Mouse (Mus musculus) frontal cortex, postnatal 36 days (tissue): ENCODE data around the gene Srsf6.
"Not testable (repeated sequence)": the region's sequence is repeated elsewhere in the genome, so short reads cannot be mapped to it uniquely, and the experiment has no call there.

Experiments
- DNase-seq, 2 experiments: peaks; one replicate each; pipeline ENCODE4 v3.0.0; 2022; ENCODE audit warnings: low spot score in 2 of 2

Gene Srsf6

GRCm38 (mm10) chr2:162931123-162931673 is at the start of gene Srsf6:
Srsf6 (plus strand) TSS chr2:162931528.
- DNase-seq, result peak; percentile 86 to 91

DNA sequence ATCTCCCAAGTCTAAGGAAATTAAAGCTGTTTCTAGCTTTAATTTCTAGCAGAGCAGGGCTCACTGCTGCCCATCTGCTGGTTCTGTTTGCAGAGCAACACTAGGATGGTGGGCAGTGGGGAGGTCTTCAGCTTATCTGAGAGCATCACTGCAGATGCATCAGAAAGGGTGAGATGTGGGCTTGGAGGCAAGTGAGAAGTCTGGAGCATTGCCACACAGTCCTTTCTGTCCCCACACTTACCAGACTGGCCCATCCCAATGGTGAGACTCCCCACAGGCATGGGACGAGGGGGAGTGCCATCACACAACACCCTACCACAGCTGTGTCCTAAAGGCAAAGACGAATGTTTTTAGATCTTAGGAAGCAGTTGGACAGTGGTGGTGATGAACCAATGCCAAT is 47.2 kb upstream of the Srsf6 start:
- DNase-seq, result no peak

DNA sequence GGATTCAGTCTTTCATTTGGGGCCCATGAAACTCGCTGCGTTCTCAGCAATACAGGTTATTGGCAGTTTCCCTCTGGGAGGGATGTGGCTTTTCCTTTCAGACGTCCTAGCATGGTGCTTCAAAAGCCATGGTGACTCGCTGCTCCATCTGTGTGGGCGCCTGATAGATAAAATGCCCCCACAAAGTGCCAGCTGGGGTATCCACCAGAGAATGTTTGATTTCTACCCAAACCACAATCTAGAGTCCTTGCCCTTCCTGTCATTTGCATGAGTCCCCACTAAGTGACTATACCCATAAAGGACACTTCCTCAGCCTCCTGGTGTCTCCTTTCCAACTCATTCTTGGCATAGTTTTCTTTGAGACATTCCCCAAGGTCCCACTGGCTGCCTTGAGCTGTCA is 44.2 kb upstream of the Srsf6 start:
- no peak for DNase-seq

DNA sequence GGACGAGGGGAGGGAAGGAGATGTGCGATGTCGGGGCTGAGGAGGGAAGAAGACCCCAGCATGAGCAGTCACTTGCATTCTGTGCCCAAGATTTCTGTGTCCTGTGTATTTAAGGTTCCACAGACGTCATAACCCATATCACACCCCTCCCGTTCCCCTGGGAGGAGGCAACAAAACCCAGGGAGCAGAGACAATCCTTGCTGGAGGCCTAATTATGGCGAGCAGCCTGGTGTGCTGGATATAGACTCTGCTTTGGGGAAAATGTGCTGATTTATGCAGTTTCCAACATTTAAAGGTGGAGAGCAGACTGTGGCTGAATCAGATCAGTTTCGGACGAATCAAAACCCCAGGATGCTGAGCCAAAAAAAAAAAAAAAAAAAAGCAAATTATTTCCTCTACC is 42.7 kb upstream of the Srsf6 start:
- DNase-seq, result peak; percentile 47 to 66

- DNase-seq, result peak in 1 of 2 experiments; percentile 50
Observed at GRCm38 (mm10) chr2:162889191-162889590, 42.1 kb upstream of the Srsf6 start.

DNA sequence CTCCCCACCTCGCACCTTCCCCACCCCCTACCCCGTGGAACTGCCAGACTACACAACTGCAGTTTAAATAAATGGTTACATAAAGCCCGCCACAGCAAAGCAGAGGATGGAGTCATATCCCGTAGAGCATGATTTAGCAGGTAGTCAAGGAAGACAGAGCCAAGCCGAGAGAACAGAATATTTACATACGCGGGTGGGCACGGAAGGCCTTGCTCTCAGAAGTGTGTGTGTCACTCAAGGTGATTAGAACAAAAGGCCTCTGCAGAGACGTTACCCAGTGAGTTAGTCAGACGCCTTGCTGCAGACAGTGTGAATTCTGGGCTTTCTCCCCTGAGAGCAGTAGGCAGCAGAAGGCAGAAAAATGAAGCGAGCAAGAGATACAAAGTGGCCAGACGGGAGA is 41.6 kb upstream of the Srsf6 start:
- peak in 1 of 2 experiments; percentile 32 for DNase-seq

- not testable (repeated sequence) for DNase-seq
Observed at GRCm38 (mm10) chr2:162892979-162893378, 38.3 kb upstream of the Srsf6 start.

DNA sequence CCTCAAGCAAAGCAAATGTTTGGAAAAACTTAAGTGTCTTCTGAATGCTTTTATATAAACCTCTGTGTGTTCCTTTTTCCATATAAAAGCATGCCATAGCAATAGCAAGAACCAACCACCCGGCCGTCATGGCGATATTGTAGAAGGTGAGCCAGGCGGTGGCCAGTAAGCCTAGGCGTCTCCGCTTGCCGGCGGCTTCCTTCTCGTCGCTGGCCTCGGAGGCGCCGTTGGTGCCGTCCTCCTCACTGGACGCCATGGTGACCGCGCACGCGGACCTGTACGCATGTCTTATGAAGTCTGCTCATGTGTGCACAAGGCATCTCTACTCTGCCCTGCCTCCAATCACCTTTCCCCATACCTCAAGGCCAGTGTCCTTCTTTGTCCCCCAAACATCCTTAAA is 32.1 kb upstream of the Srsf6 start:
- not testable (repeated sequence) for DNase-seq

- no peak for DNase-seq
Observed at GRCm38 (mm10) chr2:162899880-162900589, 31.3 kb upstream of the Srsf6 start.

GRCm38 (mm10) chr2:162900590-162900916 is 30.8 kb upstream of the Srsf6 start:
- DNase-seq, result no peak

DNA sequence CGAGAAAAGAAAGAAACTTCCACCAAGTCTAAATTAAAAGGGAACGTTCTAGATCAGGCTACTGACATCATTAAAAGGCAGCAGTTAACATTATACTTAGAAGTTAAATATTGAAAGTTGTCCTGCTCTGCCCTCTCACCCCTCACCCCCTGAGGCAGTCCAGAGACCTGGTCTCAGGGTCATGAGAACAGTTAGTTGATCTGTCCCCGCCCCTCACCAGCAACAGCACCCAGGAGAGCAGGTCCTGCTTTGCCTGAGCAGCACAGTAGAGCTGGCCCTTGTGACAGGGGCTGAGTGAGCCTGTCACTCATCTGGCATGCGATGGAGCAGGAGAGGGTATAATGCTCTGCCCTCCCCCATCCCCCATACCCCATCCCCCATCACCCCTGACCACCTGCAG is 25.4 kb upstream of the Srsf6 start:
- DNase-seq, result no peak

DNA sequence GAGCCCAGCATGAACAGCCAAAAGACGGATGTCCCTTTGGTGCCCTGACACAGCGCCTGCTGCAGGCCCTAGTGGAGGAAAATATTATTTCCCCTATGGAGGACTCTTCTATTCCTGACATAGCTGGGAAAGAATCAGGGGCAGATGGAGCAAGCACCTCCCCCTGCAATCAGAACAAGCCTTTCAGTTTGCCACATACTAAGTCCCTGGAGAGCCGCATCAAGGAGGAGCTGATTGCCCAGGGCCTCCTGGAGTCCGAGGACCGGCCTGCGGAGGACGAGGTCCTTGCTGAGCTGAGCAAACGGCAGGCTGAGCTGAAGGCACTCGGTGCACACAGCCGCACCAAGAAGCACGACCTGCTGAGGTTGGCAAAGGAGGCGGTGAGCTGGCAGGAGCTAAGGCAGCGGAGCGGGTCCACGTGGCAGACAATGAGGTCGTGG is 23.3 kb upstream of the Srsf6 start:
- no peak for DNase-seq

DNA sequence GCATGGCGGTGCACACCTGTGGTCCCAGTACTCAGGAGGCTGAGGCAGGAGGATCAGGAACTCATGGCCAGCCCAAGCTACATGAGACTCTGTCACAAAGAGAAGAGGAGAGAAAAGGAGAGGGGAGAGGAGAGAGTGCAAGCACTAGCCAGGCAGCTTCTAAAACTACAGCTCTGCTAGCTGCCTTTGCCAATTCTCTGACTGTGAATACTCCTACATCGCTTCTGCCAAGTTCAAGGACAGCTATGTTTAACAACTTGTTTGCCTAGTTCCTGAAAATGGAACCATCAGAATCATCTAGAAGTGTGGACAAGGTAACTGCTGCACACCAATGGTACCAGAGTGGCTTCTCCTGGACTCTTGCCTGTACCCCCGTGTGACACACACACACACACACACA is 17.3 kb upstream of the Srsf6 start:
- DNase-seq, result peak in 1 of 2 experiments; percentile 42

DNA sequence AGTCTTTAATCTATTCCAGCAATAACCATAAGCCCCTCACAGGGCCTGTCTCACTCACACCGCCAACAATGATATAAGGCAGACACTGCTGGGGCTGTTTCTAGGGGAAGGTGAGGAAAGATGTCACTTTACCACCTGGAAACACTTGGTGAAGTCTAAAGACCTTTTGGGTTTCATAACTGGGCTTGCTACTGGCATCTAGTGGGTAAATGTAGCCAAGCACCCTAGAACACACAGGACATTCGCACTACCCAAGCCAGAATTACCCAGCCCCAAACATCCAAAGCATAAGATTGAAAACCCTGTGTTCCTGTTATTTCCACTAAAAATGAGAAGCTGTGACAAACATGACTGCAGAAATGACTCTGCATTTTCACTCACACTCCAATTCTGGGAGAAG is 16.8 kb upstream of the Srsf6 start:
- DNase-seq, result peak; percentile 30 to 63

DNA sequence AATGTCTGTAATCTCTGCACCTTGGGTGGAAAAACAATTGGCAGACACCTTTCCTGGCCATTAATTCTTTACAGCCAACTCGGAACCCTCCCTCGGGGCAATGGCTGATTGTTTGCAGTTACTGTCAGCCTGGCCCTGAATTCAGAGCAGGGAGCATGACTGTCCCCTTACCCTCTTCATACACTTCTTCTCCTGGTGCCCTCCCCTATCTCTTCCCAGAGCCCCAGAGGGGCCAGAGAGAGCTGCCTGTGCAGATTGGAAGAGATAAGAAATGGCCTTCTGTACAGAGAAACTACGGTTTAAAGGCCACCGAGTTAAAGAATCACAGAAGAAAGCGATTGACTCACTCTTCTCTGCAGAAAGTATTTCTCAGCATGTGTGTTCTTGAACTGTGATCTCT is 11.4 kb upstream of the Srsf6 start:
- DNase-seq, result no peak

DNA sequence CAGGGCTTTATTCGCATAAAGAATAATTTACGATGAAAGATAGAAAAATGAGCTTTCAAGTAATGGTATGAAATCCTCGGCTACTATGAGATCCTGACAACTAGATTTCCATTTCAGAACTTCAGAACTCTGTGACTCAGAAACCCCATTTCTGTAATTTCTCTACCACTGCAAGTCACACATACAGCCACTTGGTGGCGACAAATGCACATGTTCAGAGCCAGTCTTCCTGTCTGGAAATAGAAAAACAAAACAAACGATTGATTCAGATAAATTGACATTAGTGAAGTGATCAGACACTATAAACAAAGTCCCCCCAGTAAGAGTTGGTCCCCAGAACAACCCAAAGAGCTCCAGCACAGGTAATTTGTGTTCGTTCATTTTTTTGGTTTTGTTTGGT is 9.1 kb upstream of the Srsf6 start:
- DNase-seq, result peak; percentile 38 to 77

GRCm38 (mm10) chr2:162922834-162923233 is 8.5 kb upstream of the Srsf6 start:
- peak; percentile 49 to 53 for DNase-seq

GRCm38 (mm10) chr2:162924126-162924525 is 7.2 kb upstream of the Srsf6 start:
- no peak for DNase-seq

DNA sequence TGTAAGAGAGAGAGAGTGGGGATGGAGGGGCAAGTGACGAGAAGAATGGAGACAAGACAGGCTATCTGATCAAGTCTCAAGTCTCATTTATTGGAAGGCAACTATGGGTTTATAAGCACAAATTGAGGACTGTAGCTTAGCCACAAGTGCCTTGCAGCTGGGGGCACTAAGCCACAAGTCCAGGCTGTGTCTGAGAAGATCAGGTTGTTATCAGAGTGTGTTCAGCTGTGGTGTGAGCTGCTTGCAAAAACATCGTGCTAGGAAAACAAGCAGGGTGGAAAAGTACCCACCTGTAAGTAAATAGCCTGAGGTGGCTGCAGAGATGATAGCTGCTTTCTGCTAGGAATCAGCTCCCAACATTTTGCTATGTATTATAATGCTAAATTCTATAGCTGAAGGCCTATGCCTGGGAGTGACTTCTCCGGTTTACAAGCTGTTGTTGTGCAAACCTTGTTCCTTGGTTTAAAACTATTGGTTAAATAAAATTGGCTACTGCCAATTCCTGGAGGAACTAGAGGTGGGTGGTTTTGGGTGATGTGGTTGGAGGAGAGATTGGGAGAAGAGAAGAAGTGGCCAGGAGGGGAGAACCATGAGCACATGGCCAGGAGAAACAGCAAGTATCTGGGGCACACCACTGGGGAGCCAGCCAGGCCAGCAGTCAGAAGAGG is 3.3 kb upstream of the Srsf6 start:
- DNase-seq, result no peak

DNA sequence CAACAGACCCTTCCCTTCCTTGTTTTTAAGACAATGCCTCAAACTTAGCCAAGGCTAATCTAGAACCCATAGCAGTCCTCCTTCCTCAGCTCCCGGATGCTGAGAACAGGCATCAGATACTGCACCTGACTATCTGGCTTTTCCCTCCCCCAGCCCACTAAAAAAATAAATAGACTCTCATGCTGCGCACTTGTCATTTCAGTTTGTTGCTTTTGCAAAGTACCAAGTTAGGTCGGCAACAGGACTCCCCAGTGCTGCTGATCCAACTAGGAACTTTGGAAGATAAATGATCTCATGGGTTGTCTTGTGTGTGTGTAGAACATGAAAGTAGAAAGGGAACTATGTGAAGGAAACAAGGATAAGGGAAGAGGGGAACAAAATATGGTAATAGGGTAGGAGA is 1.6 kb upstream of the Srsf6 start:
- DNase-seq, result no peak

- DNase-seq, result no peak
Observed at GRCm38 (mm10) chr2:162930516-162931122, 709 bp upstream of the Srsf6 start.
